Mouse (Mus musculus): ENCODE results near the gene Gp1ba.

Gp1ba gene

DNA sequence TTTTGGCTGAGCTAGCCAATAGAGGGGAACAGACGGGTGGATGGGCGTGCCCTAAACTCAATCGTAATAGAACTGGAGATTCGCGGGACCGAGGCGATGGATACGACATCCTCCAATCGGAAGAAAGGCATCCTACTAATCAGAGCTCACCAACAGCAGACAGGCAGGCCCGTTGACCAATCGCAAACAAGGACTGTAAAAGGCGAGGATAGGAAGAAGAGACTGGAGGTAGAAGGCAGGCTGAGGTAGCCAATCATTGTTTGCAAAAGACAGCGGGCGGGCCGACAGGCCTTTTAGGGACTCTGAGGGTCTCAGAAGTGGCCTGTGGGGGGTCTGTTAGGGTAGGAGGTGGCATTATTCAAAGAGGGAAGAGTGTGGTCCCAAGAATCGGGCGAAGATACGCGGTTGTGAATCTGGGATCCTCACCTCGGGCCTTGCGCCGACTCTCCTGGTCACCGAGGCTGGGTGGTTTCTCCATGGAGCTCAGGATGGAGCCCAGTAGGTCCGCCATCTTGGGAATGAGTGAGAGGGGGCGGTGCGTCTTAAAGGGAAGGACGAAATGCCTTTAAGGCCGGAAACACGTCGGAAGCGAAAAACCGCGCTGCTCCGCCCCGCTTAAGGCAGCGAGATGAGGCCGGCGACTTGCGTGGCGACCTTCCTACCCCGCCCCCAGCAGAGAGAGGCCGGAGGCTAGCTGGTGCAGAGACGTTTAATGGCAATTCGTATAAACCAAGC lies 30.0 kb downstream of the Gp1ba start, which contains the start of gene Spag7:
Gene Spag7, minus strand, starts transcription at position 646 of the 735 bp plus-strand sequence.
- in situ Hi-C loops (cut with MseI, MboI) = no loop called here

DNA sequence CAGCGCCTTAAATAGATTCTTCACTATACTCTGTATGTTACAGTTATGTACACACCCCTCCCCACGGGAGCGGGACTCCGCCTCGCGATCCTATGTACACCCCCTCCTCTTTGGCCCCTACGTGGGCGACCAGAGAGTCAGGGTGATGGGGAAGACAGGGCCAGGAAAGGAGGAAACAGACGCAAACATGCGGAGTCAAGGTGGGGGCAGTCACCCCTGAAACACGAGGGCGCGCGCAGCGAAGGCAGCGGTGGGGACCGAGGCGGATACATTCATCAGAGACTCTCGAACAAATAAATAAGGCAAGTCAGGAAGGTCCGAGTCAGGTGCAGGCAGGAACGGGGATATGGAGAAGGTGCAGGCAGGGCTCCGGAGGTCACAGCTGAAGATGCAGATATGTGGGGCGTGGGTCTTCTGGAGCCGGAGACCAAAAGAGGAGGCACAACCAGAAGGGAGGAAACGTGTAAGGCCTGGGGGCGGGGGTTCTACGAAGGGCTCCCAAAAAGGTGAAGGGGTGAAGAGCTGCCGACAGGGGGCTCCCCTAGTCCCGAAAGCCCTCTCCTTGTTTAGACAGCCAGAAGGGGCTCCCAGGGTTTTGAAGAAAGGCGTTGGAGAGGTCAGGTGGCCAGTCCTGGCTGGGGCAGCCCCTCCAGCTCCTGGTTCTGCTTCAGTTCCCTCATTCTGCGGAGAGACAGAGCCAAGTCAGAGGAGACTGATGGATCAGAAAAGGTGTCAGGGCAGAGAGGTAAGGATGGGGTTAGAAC lies 30.8 kb downstream of the Gp1ba start:
- in situ Hi-C loops (cut with MseI, MboI) = no loop called here

DNA sequence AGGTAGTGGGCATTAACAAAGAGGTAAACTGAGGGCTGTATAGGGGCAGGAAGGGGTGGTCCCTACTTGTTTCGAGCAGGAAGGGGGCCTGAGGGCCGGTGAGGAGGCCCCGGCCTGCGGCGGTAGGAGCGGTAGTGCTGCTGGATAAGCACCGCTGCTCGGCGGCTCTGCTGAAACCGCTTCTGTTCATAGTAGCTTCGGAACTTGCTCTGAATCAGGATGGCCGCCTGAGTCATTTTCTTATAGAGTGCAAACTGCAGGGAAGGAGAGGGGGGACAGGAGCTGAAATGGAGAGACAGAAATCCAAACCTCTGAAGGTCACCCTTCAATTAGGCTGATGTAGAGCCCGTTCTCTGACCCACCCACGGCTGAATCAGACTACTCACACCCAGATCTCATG lies 31.6 kb downstream of the Gp1ba start:
- in situ Hi-C loops (cut with MseI, MboI) = no loop called here

DNA sequence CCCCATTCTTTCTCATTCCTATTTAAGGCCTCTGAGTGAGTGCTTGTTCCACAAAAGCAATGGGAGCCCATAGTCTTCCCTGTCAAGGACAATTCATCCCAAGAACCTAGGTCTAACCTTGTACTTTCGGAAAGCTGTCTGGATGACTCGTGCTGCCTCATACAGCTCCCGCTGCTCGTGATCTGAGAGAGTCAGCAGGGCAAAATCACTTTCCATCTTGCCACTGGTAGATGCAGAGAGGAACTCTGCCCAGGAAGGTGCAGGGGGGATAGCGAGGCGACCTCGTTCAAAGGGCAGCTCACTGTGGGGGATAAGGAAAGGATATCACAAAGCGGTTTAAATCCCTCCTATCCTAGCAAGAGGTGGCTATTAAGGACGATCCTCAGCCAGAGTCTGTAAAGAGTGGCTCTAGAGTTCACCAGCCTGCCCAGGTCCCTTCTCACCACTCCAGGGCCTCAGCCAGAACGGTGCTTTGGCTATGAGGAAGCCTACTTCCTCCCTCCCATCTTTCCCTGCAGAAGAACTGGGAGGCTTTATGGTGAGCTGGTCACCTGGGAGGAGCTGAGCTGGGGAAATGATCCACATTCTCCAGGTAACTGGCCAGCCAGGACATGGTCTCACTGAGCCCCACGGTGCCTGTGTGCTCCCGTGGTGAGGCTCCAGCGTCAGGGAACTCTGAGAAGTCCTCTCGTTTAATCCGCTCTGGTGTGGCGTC lies 32.6 kb downstream of the Gp1ba start:
- in situ Hi-C loops (cut with MseI, MboI) = no loop called here

DNA sequence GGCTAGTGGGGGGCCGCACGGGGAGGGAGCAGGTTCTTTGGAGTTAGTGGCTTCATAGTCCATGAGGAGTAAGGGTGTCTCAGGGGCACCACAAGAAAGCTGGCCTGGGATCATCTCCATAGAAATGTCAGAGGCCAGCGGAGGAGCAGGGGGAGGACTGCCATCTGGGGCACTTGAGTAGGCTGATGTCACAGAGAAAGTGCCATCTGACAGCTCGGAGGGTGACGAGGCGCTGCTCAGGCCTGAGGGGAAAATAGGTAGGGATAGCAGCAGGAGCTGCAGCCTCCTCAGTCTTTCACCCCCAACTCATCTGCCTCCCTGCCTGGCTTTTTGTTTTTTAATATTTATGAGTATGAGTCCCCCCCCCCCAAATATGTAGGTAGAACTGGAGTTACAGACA lies 35.1 kb downstream of the Gp1ba start:
- in situ Hi-C loops (cut with MseI, MboI) = no loop called here

DNA sequence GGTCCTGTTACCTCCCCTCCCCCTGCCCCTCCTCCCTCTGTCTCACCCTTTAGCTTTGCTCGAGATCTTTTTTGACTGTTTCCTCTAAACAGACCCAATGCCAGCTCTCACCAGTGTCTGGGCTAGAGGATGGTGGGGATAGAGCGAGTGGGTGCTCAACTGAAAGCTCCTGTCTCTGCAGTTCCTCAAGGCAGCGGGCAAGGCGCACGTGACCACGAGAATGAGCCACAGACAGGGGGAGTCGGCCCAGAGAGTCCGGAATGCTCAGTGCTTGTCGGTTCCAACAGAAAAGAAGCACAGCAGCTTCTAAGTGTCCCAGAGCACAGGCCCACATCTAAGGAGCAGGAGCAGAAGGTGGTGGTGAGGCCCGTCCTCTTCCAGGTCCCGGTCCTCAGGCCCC lies 35.6 kb downstream of the Gp1ba start:
- in situ Hi-C loops (cut with MseI, MboI) = no loop called here

DNA sequence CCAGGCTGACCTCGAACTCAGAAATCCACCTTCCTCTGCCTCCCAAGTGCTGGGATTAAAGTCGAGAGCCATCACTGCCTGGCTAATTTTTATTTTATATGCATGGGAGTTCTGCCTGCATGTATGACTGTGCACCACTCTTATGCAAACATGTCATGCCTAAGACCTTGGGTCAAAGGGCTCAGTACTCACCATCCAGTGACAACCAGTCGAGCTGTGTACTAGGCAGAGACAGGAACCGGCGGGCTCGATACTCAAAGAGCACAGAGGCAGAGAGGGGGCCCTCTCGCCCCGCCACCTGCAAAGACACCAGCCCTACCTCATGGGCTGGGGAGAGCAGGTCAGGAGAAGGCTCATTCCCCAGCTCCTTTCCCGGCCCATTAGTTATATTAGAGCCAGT lies 39.2 kb downstream of the Gp1ba start:
- in situ Hi-C loops (cut with MseI, MboI) = no loop called here

DNA sequence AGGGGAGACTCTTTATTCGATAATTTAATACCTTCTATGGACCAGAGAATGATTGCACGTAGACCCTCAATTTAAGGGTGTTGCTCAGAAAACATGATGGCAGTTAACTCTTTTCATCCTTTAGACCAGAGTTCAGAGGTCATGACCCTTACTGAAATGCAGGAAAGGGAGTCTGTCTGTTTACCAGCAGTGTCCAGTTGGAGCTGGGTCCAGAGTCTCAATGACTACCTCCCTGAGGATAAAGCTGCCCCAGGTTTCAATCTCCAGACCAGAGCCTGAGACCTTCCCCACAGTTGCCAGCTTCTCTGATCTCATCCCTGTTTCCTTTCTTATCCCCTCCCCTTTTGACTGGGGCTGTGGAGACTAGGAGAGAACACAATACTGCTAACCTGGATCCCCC lies 39.7 kb downstream of the Gp1ba start:
- in situ Hi-C loops (cut with MseI, MboI) = no loop called here

DNA sequence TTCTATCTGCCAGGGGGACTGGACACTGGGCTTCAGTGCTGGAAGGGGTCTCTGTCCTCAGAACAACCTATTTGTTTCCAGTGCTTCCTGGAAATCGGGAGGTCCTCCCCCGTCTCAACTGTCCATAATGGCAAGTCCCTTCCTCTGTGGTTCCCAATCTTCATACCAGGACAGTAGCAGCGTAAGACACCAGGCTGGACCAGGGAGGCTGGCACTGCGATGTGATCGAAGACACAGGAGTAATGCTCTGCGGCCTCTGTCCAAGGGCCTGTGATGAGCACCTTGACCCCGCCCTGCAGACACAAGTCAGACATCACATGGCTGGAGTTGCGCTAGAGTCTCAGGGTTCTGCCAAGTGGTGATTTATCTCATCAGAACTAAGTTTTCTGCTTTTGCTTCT lies 40.4 kb downstream of the Gp1ba start:
- in situ Hi-C loops (cut with MseI, MboI) = no loop called here

DNA sequence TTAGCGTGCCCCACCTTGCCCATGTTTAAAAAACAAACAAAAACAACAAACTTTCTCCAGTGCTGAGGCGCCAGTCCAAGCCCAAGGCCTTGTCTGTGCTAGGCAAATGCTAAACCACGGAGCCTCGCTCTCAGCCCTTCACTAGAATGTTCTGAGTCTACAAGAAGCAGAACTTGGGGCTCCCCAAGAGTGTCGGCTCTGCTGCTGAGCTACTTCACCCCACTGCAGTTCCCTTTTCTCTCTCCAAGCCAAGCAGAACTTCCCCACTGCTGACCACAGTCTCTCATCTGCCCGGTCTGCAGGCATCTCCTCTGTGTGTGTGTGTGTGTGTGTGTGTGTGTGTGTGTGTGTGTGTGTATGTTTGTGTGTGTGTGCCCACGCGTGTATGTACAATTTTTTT lies 41.0 kb downstream of the Gp1ba start:
- in situ Hi-C loops (cut with MseI, MboI) = no loop called here

DNA sequence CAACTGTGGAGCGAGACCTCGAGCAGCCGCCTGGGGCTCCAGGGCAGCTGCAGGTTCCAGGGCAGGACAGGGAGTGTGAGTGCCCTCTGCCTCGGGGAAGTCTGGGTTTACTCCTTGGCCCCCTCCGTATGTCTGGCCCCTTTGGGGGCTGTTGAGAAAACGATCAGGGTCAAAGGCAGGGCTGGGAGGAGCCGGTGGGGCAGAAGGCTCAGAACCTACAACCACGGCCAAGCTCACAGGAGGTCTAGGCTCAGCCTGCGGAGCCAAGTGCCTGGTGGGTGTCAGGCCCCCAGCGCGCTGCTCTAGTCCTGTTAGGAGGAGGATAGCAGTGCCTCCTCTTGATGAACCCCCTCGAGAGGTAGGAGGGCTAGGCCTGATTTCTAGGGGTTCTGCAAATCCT lies 42.2 kb downstream of the Gp1ba start:
- in situ Hi-C loops (cut with MseI, MboI) = no loop called here

DNA sequence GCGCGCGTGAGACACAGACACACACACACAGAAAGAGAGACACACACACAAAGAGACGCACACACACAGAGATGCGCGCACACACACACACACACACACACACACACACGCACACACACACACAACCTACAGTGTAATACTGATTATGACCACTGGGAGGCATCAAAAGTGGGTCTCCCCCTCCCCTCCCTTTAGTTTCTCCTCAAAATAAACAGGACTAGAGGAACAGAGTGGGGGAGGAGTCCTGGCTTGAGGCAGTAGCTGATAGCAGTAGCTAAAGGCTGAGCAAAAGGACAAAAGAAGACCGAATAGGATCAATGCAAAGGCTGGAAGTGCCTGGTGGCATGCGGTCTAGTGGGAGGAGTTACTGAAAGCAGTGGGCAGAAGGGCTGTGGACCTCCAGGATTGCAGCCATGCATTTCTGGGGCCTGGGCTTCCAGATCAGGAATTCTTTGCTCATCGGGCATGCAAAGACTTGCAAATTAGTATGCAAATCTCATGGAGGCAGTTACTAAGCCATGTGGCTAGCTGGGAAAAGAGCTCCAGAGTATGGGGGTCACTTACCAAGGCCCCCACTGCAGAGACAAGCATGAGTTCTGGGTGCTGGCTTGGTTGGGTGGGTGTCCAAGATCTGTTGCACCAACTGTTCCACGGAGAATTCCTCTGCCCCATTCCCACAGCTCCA lies 43.1 kb downstream of the Gp1ba start:
- in situ Hi-C loops (cut with MseI, MboI) = no loop called here

DNA sequence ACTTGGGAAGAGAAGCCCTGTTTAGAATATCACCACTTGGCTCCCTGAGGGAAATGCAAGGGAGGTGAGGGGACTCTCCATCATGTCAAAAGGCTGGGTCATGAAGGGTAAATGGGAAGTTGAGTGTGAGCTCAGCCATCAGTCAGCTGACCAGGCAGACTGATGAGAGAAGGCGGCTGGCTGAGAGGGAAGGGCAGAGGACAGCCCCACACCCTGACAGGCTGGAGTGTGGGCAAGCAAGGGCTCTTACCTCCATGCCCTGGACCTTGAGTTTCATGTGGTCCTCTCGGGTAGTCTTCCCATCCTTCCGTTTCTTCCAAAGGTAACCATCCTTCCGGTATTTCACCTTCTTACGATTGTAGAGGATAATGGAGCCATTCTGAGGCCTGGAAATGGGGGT lies 44.7 kb downstream of the Gp1ba start:
- in situ Hi-C loops (cut with MseI, MboI) = no loop called here

DNA sequence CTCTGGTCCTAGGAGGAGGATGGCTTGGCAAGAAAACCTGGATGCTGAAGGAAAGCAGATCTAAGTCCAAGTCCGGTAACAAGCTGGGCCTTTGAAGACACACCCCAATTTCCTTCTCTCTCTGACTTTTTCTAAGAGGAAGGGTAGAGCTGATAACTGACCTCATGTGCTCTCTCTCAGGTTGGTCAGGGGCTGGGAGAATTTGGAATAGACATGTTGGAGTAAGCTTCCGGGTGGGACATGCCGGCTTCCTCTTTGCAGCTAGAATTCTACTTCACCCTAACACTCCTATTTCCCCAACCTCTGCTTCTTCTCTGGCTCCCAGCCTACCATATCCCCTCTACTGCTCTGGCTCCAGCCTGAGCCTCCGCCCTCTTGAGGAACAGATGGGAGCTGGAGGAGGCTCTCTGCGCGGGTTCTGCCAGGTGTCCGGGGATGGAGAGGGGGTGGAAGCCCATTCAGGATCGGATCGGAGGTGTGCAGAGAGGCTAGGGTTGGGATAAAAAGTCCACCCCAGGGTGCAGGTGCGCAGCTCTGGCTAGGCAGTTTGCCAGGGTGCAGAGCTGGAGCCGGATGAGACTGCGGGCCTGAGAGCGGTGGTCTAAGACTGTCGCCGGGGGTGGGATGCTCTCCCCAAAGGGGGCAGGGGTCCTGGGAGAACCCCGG lies 48.1 kb downstream of the Gp1ba start:
- in situ Hi-C loops (cut with MseI, MboI) = no loop called here

DNA sequence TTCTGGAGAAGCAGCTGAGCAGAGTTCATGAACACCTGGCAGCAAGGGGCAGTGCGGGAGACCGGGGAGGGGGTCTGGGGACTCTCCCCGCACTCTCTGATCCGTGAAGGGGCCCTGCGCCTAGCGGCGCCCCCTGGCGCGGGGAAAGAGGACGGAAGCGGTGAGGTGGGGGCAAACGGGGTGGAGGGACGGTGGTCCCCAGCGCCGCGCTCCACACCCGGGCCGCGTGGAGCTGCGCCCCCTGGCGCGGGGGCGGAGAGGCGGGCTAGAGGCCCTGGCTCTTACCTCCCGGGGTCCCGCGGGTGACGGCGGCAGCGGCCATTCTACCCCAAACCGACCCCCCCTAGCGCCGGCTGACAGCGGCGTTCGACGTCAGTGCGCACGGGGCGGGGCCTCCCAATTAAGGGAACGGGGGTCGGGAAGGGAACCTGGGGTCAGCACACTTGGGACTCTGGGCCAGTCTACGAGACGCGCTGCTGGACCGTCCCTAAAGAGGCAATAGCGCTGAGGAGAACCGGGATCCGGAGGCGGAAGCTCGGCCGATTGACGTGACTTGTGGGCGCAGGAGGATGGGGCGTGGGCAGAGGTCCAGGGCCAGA lies 48.8 kb downstream of the Gp1ba start, which contains the start of gene Camta2:
Gene Camta2, minus strand, starts transcription at position 505 of the 599 bp plus-strand sequence.
- in situ Hi-C loops (cut with MseI, MboI) = no loop called here

DNA sequence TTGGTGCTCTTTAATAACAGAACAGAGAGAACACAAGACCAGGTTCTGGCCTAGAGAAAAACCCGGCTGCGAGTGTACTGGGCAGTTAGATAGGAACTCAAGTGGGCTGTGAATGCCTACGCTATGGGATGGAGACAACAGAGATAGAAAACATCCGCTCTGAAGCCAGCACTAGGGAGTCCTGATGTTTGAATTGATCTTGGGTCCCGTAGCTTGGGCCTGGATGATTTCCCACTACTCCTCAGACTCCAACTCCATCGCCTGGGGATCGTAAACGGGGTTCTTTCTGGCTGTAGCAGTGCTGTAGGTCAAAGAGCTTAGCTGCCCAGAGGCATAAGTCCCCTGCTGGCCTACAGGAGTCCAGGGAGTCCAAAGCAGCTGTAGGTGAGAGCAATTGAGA lies 49.5 kb downstream of the Gp1ba start:
- in situ Hi-C loops (cut with MseI, MboI) = no loop called here

DNA sequence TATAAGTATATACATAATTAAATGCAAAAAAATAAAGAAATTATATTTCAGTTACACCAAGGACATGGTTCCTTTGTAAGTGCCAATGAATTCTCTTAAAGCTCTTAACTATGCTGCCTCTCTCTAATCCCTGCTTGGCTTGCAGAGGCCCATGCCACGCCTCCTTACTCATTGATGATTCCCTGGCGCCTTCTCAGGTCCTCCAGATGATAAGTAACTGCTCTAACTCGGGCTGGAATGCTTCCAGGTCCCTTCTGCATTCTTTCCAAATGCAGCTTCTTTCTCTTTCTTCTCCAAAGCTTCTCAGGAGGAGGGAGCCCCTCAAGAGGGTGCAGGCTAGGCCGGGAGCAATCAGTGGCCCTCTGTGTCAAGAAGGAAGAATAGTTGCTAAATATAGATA lies 50.7 kb downstream of the Gp1ba start:
- in situ Hi-C loops (cut with MseI, MboI) = no loop called here

Measured in mouse trophoblast stem cell (cell line).